In genomic region chr2:181287338-181287957, GRCm38 (mm10) we compare ENCODE assay signal across 8 mouse cellular contexts. TPM values are rescaled to one million over a fixed set of nuclear protein-coding genes. Genes with fewer than 3 reads are reported as not detected.
DNase-seq lines count a peak whose midpoint lies in the region; ATAC-seq lines count a peak whose summit lies in the region.

No protein-coding gene starts in this region.

- intact Hi-C loops in heart, postnatal 36 days (cut with DNase I) = no loop called here

- H3K9me3 ChIP-seq in forebrain, embryonic 12.5 days = no peaks in the 10 kb centered on the region

- H3K4me2 ChIP-seq in forebrain, embryonic 12.5 days = peak overlapping the region; percentile 69

- H3K27me3 ChIP-seq in forebrain, embryonic 12.5 days = no peaks in the 10 kb centered on the region

- H3K4me3 ChIP-seq in forebrain, embryonic 12.5 days (replicated peaks) = peak overlapping the region; percentile 68

- peak; percentile 64 for DNase-seq in ES-CJ7 (ENCODE audit: low read depth, low spot score)
- peak; percentile 60 for DNase-seq in c-Kit-negative CD71-positive TER-119-positive erythroid progenitor cells, embryonic 14.5 days (ENCODE audit: low read depth, low spot score)
- DNase-seq in heart, postnatal 36 days = peak; percentile 82 to 89
- DNase-seq in layer of hippocampus, postnatal 10 days (ENCODE audit: low spot score in 2 of 2) = peak; percentile 80 to 86
- peak; percentile 80 for DNase-seq in lung, postnatal 36 days
- peak; percentile 84 for DNase-seq in retina, embryonic 14.5 days (ENCODE audit: low spot score)
- peak; percentile 85 to 90 for DNase-seq in thymus, postnatal 36 days

- WGBS in forebrain, embryonic 12.5 days = 0% methylated on average over 50 of the region's 71 CpGs

- H3K9ac ChIP-seq in forebrain, embryonic 12.5 days = peak overlapping the region; percentile 85

- ATAC-seq in forebrain, embryonic 12.5 days (ENCODE audit: low FRiP score) = peak; percentile 86

- peaks cover 21% of the 10 kb centered on the region for H3K4me1 ChIP-seq in forebrain, embryonic 12.5 days

- H3K27ac ChIP-seq in forebrain, embryonic 12.5 days = peak overlapping the region; percentile 97

- H3K36me3 ChIP-seq in forebrain, embryonic 12.5 days (replicated peaks) = peaks cover 16% of the 10 kb centered on the region

RNA-seq across cellular contexts. Expression of gene Gmeb2, which starts 0.4 kb away (rescaled TPM):
- 22.3 and 24.2 TPM in 2 replicates for polyA plus RNA-seq in forebrain, embryonic 12.5 days (2016; fragmentation: Nextera tagmentation; extraction: Ambion mirVana)
- 1 to 10 TPM; 9.0 to 9.6 TPM for total RNA-seq in heart, postnatal 36 days (2021)
- 10 to 100 TPM; 17.5 to 18.6 TPM for total RNA-seq in layer of hippocampus, postnatal 10 days (2021)

RNA-seq across cellular contexts. Expression of gene Stmn3, which starts 26.9 kb away (rescaled TPM):
- polyA plus RNA-seq in forebrain, embryonic 12.5 days (2016; fragmentation: Nextera tagmentation; extraction: Ambion mirVana) = 360 and 385 TPM in 2 replicates
- under 1 TPM; 0.38 to 0.53 TPM for total RNA-seq in heart, postnatal 36 days (2021)
- 1,000 to 10,000 TPM in 1 of 2 experiments, 100 to 1,000 TPM in 1; 968 to 1,016 TPM for total RNA-seq in layer of hippocampus, postnatal 10 days (2021)

RNA-seq across cellular contexts. Expression of gene Rtel1, which starts 32.1 kb away (rescaled TPM):
- 59.1 and 67.3 TPM in 2 replicates for polyA plus RNA-seq in forebrain, embryonic 12.5 days (2016; fragmentation: Nextera tagmentation; extraction: Ambion mirVana)
- total RNA-seq in heart, postnatal 36 days (2021) = 10 to 100 TPM in 1 of 2 experiments, 1 to 10 TPM in 1; 9.3 to 10.1 TPM
- 10 to 100 TPM; 39.5 to 46.1 TPM for total RNA-seq in layer of hippocampus, postnatal 10 days (2021)

RNA-seq across cellular contexts. Expression of gene Helz2, which starts 45.6 kb away (rescaled TPM):
- polyA plus RNA-seq in forebrain, embryonic 12.5 days (2016; fragmentation: Nextera tagmentation; extraction: Ambion mirVana) = 0.47 TPM in 2 replicates
- total RNA-seq in heart, postnatal 36 days (2021) = 10 to 100 TPM in 1 of 2 experiments, 1 to 10 TPM in 1; 9.9 to 11.5 TPM
- 1 to 10 TPM; 1.2 to 1.8 TPM for total RNA-seq in layer of hippocampus, postnatal 10 days (2021)

Comparison
In these comparisons a context has a peak if more than half of its experiments do, and no peak if none do; other contexts are left out.
1. Peak in every context shown above with its lines: DNase-seq, ATAC-seq, H3K4me3 ChIP-seq and H3K27ac ChIP-seq.
2. RNA of gene Stmn3, which starts 26.9 kb away (total RNA-seq): 968 to 1,016 TPM in layer of hippocampus, postnatal 10 days; 0.38 to 0.53 TPM in heart, postnatal 36 days; every median in the first group is over 100 times any median in the second.